Mouse (Mus musculus) CH12.LX (cell line): ENCODE data around the gene Pofut1. TPM values are rescaled to one million over a fixed set of nuclear protein-coding genes. Genes with fewer than 3 reads are reported as not detected.

ENCODE experiments used
- DNase-seq: peaks from one replicate; pipeline ENCODE4 v3.0.0-alpha.2; 2013; ENCODE audit errors: extremely low read depth
- H3K27ac ChIP-seq: 2 replicates; pipeline ENCODE4 v1.5.1; 2012; ENCODE audit warnings: low read depth, mild to moderate bottlenecking, control low read depth, moderate library complexity; ENCODE audit not compliant: insufficient read depth
- H3K27me3 ChIP-seq: replicated peaks from 2 replicates; pipeline ENCODE3; 2012; ENCODE audit warnings: inconsistent platforms
- H3K36me3 ChIP-seq, 2 experiments: replicated peaks in 1 of 2; 2 replicates each; pipeline versions ENCODE3 to v1.6.1; 2012; ENCODE audit warnings: inconsistent platforms in 1 of 2, low read length in 1 of 2, mild to moderate bottlenecking in 1 of 2, mixed read lengths in 1 of 2, moderate library complexity in 1 of 2; ENCODE audit not compliant: control insufficient read depth in 1 of 2, insufficient read depth in 1 of 2
- H3K4me1 ChIP-seq, 2 experiments: 2 replicates each; pipeline ENCODE4 v1.6.1; 2012; ENCODE audit warnings: inconsistent platforms in 1 of 2, moderate library complexity in 1 of 2; ENCODE audit not compliant: insufficient read depth in 2 of 2, control insufficient read depth in 1 of 2
- H3K4me2 ChIP-seq: 2 replicates; pipeline ENCODE4 v1.6.1; 2012; ENCODE audit warnings: low read depth, mild to moderate bottlenecking, control low read depth; ENCODE audit not compliant: poor library complexity, insufficient read depth, severe bottlenecking
- H3K4me3 ChIP-seq, 3 experiments: fragments of 150-350 bp in 1 of 3; sonication (generic) in 1 of 3; replicated peaks in 1 of 3; 2 replicates each; pipeline versions ENCODE3 to v1.5.1; 2011 to 2012; ENCODE audit warnings: low read depth in 2 of 3, low read length in 2 of 3, mild to moderate bottlenecking in 2 of 3, moderate library complexity in 2 of 3, control low read depth in 1 of 3, improper control_type of control experiment in 1 of 3, inconsistent platforms in 1 of 3, mixed read lengths in 1 of 3; ENCODE audit not compliant: poor library complexity in 1 of 3
- H3K79me2 ChIP-seq: replicated peaks from 2 replicates; pipeline ENCODE4 v1.6.1; 2012; ENCODE audit warnings: mild to moderate bottlenecking, moderate library complexity; ENCODE audit not compliant: control insufficient read depth, poor library complexity, insufficient read depth, severe bottlenecking; ENCODE audit errors: extremely low read depth
- H3K9ac ChIP-seq: 2 replicates; pipeline ENCODE4 v1.6.1; 2012; ENCODE audit warnings: low read depth, mild to moderate bottlenecking, control low read depth, moderate library complexity; ENCODE audit not compliant: insufficient read depth
- H3K9me3 ChIP-seq: replicated peaks from 2 replicates; pipeline ENCODE3; 2012; ENCODE audit warnings: low read length, inconsistent platforms, mixed read lengths
- CHD2 ChIP-seq: IDR thresholded peaks from 2 replicates; pipeline ENCODE4 v1.6.1; 2011; ENCODE audit warnings: low read length, improper control_type of control experiment
- E2F4 ChIP-seq: IDR thresholded peaks from 2 replicates; pipeline ENCODE4 v1.6.1; 2011; ENCODE audit warnings: low read depth, low read length, improper control_type of control experiment; ENCODE audit not compliant: insufficient replicate concordance
- ELF1 ChIP-seq: IDR thresholded peaks from 2 replicates; pipeline ENCODE4 v1.6.1; 2014; ENCODE audit warnings: low read depth, mild to moderate bottlenecking, inconsistent platforms, low read length, improper control_type of control experiment
- GABPA ChIP-seq: IDR thresholded peaks from 2 replicates; pipeline ENCODE4 v1.6.1; 2012; ENCODE audit warnings: low read depth, low read length, improper control_type of control experiment, inconsistent platforms; ENCODE audit not compliant: insufficient replicate concordance
- JUN ChIP-seq: IDR thresholded peaks from 2 replicates; pipeline ENCODE4 v1.6.1; 2011; ENCODE audit warnings: low read depth, mild to moderate bottlenecking, low read length, improper control_type of control experiment, moderate library complexity; ENCODE audit not compliant: insufficient read depth
- MAX ChIP-seq: IDR thresholded peaks from 2 replicates; pipeline ENCODE4 v1.6.1; 2011; ENCODE audit warnings: low read length, improper control_type of control experiment
- MEF2A ChIP-seq: IDR thresholded peaks from 2 replicates; pipeline ENCODE4 v1.6.1; 2014; ENCODE audit warnings: low read depth, mild to moderate bottlenecking, inconsistent platforms, low read length, improper control_type of control experiment, borderline replicate concordance
- MYC ChIP-seq: IDR thresholded peaks from 2 replicates; pipeline ENCODE4 v1.6.1; 2011; ENCODE audit warnings: low read depth, mild to moderate bottlenecking, improper control_type of control experiment, low read length
- NELFE ChIP-seq: IDR thresholded peaks from 2 replicates; pipeline ENCODE4 v1.6.1; 2011; ENCODE audit warnings: low read depth, low read length, improper control_type of control experiment
- NRF1 ChIP-seq: IDR thresholded peaks from 2 replicates; pipeline ENCODE4 v1.6.1; 2014; ENCODE audit warnings: low read depth, mild to moderate bottlenecking, inconsistent platforms, low read length, improper control_type of control experiment, moderate library complexity
- POLR2A ChIP-seq: IDR thresholded peaks from 2 replicates; pipeline ENCODE4 v1.6.1; 2011; ENCODE audit warnings: low read depth, mild to moderate bottlenecking, improper control_type of control experiment, low read length
- POLR2AphosphoS2 ChIP-seq: IDR thresholded peaks from 2 replicates; pipeline ENCODE4 v1.6.1; 2011; ENCODE audit warnings: low read depth, low read length, improper control_type of control experiment
- RCOR1 ChIP-seq: conservative IDR thresholded peaks from 2 replicates; pipeline ENCODE4 v1.6.1; 2012; ENCODE audit warnings: low read depth, mild to moderate bottlenecking, inconsistent platforms, low read length, improper control_type of control experiment
- SMC3 ChIP-seq: IDR thresholded peaks from 2 replicates; pipeline ENCODE4 v1.6.1; 2011; ENCODE audit warnings: low read depth, low read length, improper control_type of control experiment
- TBP ChIP-seq: conservative IDR thresholded peaks from 2 replicates; pipeline ENCODE4 v1.6.1; 2011; ENCODE audit warnings: low read depth, low read length, improper control_type of control experiment
- TCF12 ChIP-seq: IDR thresholded peaks from 2 replicates; pipeline ENCODE4 v1.6.1; 2014; ENCODE audit warnings: low read depth, mild to moderate bottlenecking, inconsistent platforms, low read length, improper control_type of control experiment
- USF1 ChIP-seq: IDR thresholded peaks from 2 replicates; pipeline ENCODE4 v1.6.1; 2014; ENCODE audit warnings: low read depth, mild to moderate bottlenecking, inconsistent platforms, low read length, improper control_type of control experiment
- USF2 ChIP-seq: conservative IDR thresholded peaks from 2 replicates; pipeline ENCODE4 v1.6.1; 2011; ENCODE audit warnings: low read depth, low read length, improper control_type of control experiment
- ZKSCAN1 ChIP-seq: IDR thresholded peaks from 2 replicates; pipeline ENCODE4 v1.6.1; 2012; ENCODE audit warnings: low read depth, inconsistent platforms, low read length, improper control_type of control experiment, borderline replicate concordance
- dilution Hi-C: fragments of 300-500 bp; cut with MboI; formaldehyde crosslinking; loops from 2 replicates; pipeline ENCODE4 v1.14.3; 2020; ENCODE audit warnings: low sequenced_read_pairs; ENCODE audit not compliant: extremely low pct_unique_long_range_greater_than_20kb, extremely low pct_ligation_motif_present
- in situ Hi-C: fragments of 300-500 bp; cut with MboI; formaldehyde crosslinking; loops from 3 replicates; pipeline ENCODE4 v1.14.3; 2019; ENCODE audit warnings: low sequenced_read_pairs, low pct_ligation_motif_present, low pct_unique_long_range_greater_than_20kb, mixed read lengths
- polyA plus RNA-seq: library from polyadenylated mRNA; unstranded; fragments of >175 nt; gene quantifications from 2 replicates; pipeline ENCODE4 v1.2.1, GENCODE M21; 2012; ENCODE audit warnings: low read depth; ENCODE audit not compliant: insufficient read length
- total RNA-seq, 2 experiments: library from RNA; depleted of rRNA; stranded (reverse); fragments of 300-350 nt in 1 of 2; fragments of >200 nt in 1 of 2; gene quantifications; 2 replicates each; pipeline ENCODE4 v1.2.3; 2012 to 2014

Gene Pofut1
- total and polyA plus RNA-seq, 3 experiments, result 15.0 to 25.6 (median 22.8) TPM

DNA sequence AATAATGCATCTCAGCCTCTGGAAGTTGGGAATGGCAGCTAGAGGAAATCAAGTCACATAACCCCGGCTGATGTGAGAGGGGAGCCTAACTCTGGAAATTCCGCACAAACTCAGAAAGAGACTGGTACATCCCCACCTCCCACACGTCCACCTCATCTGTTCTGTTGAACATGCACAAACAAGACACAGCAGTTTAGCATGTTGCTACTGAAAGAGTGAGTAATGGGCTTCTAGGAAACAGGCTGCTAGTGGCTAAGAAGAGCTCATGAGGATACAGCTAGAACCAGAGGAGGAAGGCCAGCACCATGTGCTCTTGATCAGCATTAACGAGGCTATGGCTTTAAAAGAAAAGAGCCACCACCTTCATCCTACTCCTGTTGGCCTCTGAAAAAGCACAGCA lies 3.4 kb upstream of the Pofut1 start (continued):
- TF ChIP-seq SMC3 (no peak), RCOR1 (0 out of 2 replicates have a peak, but pooled peaks have one; percentile 37), POLR2A (no peak), TBP (no peak), CHD2 (no peak), GABPA (no peak), NRF1 (no peak), USF2 (no peak), ZKSCAN1 (no peak), MAX (peak; percentile 73), USF1 (no peak), POLR2AphosphoS2 (no peak), JUN (no peak), MEF2A (peak; percentile 56; the same call in 1 of the 2 replicates), ELF1 (0 out of 2 replicates have a peak, but pooled peaks have one; percentile 8), TCF12 (no peak; the same call in 1 of the 2 replicates)

DNA sequence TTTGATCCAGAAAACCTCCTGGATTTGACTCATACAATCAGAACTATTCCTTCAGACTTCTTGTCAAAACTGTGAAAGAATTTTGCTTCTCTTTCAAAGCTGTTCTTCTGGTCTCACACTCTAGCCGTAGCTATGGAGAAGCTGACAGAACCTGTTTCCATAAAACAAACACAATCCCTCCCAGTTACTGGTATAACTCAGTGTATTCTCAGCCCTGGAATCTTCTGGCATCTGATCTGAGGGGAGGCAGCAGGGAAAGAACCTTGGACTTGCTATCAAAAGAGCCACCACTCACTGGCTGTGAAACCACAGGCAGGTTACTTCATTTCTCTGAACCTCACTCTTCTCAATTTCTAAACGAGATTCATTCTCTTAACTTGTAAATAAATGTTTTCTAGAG lies 2.9 kb upstream of the Pofut1 start:
- DNase-seq, result no peak
- peak overlapping the region; percentile 74 for H3K27ac ChIP-seq
- no peaks in the 10 kb centered on the region for H3K9me3 ChIP-seq
- H3K36me3 ChIP-seq, result peaks cover 30 to 45% of the 10 kb centered on the region in 2 experiments
- H3K27me3 ChIP-seq, result no peaks in the 10 kb centered on the region
- H3K4me3 ChIP-seq, result peak overlapping the region; percentile 76 to 95 (median 82)
- peaks cover 19 to 66% of the 10 kb centered on the region in 2 experiments for H3K4me1 ChIP-seq
- TF ChIP-seq POLR2AphosphoS2 (no peak), MYC (no peak), NELFE (no peak), E2F4 (no peak)
- in situ Hi-C loops, result no loop called here
- H3K9ac ChIP-seq, result peak overlapping the region; percentile 92
- dilution Hi-C loops, result no loop called here
- H3K4me2 ChIP-seq, result peak overlapping the region; percentile 91
- H3K79me2 ChIP-seq, result peaks cover 80% of the 10 kb centered on the region
